Mouse (Mus musculus) left cerebral cortex, postnatal 4 days (tissue): Measurements from ENCODE around the gene Nacc2. TPM values are rescaled to one million over a fixed set of nuclear protein-coding genes. Genes with fewer than 3 reads are reported as not detected.

Source experiments
- DNase-seq: peaks from one replicate; pipeline ENCODE4 v3.0.0-alpha.2; 2022
- intact Hi-C: fragments of 180-260 bp; cut with DNase I; formaldehyde crosslinking; loops from one replicate; pipeline ENCODE4 v1.15.1; 2025
- total RNA-seq, 2 experiments: library from RNA; stranded (reverse); gene quantifications; 2 replicates each; pipeline ENCODE4 v1.2.3; 2021

The Nacc2 gene
- total RNA-seq, 2 experiments from 2014 or later = 24.6 to 26.5 TPM

DNA sequence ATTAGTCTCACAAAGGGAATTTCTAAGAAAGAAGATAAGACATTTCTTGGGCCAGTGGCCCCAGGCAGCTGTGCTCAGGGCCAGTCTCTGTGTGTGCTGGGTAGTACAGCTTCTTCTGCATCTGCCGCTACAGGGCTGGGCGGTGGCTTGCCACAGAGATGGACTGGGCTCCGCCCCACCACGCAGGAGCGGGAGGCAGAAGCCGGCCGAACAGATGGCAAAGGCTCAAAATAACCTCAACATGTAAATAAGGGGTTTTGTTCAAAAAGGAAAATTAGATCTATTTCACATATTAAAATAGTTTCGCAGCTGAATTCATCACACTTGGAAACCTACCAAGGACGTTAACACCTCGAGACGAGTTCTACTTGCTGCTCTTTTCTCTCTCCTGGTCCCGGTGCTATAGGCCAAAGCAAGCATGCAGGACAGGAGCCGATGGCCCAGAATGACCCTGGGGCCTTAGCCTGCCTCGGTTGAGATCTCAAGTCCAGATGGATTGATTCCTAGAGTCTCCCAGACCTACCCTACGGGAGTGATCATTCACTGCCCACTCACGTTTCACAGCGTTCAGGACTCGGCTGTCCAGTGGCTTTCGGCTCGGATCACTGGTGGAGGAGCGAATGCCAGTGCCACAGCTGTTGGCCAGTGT lies 61.9 kb downstream of the Nacc2 start:
- no peak for DNase-seq

DNA sequence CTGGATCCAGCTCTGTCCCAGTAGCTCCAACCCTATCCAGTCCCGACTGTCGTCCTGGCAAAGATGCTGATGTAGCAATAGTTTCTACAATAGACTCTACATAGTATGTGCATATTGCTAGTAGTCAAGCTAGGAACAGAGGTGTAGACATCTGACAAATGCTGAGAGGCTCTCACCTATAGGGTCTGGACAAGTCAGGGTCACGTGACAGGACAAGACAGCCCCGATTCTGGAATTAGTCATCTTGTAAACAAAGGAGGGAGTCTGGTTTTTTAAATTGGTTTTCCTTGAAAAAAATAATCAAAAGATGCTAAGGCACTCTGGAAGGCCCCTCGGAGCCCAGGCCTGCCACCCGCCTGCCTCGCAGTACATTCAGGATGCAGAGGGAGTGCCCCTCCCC lies 66.0 kb downstream of the Nacc2 start:
- no peak for DNase-seq
- intact Hi-C loops = no loop called here

More for the DNA sequence above, 61.9 kb downstream of the Nacc2 start:
- intact Hi-C loops = no loop called here

DNA sequence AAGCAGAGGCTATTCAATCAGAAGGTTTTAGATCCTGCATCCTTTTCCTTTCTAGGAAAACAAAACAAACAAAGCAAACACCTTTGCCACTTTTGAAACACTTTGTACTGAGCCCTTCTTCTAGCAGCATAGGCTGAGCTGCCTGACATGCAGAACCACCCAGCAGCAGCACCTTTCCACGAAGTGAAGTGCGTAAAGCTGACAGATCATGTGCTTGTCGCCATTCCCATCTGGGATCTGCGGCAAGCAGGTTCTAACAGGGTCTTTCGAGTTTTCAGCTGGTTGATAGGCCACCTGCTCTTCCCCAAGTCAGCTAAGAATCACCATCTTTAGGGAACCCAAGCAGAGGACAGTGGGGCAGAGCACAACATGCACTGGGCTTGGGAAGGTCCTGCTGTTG lies 66.8 kb downstream of the Nacc2 start:
- intact Hi-C loops = no loop called here
- no peak for DNase-seq

DNA sequence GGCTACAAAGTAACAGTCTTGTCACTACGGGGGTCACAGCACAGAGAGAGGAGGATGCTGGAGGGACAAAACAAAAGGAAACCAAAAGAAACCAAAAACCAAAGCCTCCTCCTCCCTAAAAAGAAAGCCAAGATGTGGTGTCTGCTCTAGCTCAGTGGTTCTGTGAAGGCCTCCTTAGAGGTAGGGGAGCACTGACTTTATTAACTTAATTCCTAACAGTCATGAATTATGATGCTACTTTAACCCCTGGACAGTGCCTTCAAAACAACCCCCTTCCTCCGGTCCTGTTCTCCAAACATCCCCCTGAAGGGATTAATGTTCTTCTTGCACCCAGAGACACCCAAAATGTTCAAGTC lies 67.3 kb downstream of the Nacc2 start:
- no peak for DNase-seq
- intact Hi-C loops = no loop called here

DNA sequence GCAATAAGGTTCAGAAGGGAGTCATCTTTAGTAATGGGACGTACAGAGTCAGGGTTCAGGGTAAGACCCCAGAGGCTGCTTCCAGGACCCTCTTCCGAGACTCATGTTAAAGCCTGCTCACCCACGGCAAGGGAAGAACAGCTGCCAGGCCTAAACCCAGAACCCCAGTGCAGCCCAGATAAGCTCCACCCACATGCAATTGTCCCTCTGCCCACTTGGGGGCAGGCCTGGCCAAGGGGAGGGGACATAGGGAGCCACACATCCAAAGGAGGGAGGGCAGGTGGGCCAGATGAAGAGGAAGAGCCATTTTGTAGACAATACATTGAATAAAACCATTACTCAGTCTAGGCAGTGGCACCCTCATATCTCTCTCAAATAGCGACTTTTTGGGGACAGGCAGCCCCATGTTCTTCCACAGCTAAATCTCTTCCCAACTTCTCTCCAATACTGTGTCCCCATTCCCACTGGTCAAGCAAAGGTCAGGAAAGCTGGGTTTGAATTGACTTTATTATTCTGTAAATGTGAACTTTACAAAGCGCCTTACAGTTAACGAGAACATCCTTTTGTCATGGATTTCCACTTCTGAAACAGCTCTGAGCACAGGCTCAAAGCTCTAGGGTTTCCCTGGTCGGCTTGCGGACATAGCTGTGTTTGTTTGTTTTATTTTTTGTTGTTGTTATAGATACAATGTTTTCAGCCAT lies 67.8 kb downstream of the Nacc2 start:
- intact Hi-C loops = no loop called here
- DNase-seq = peak; percentile 79

DNA sequence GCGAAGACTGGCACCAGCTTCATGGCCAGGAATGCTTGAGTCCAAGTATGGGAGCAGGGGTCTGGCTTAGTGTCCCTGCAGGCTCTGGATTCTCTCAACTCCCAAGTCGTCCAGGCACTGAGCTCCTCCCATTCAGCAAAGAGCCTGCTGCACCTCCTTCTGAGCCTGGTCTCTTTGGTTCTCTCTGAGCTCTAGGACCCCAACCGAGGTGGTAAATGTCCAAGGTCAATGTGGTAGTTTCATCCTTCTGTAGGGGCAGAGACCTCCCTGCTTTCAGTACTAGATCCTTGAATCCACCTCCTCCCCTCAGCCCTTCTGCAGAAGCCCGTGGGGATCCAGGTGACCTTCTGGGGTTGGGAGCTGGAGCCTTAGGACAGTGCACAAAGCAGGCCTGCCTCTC lies 70.2 kb downstream of the Nacc2 start:
- intact Hi-C loops = no loop called here
- DNase-seq = no peak

DNA sequence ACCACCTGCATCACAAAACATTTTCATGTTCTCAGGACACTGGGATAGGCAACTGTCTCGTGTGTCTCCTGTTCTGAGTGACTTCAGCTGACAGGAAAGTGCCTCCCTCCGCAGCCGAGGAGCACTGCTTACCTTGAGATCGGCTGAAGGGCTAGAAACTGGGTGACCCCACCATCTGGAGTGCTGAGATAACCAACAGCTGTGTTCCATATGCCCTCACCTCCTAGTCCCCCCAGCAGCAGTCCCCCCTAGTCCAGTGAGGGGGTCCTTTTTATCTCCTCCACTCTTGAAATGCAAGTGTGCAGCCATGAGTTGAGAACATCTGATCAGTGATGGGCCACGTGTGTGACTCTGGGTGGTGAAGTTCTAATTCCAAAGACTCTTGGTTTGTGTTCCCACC lies 74.2 kb downstream of the Nacc2 start:
- intact Hi-C loops = no loop called here
- DNase-seq = no peak

DNA sequence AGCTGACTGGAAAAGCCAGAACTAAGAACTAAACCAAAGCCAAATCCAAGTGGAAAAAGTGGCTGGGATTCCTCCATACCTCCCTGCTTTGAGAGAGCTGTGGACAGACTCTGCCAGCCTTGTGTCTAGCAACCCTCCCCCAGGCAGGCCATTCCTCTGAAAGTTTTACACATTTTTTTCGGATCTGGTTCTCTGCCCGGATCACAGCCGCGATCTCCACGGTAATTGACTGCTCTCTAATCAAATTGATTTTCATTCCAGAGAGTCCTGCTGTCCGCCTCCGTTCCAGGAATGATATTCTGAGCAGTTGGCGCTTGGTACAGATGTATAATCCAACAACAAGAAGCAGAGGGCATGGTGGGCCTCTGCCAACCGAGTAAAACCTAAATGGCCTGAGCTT lies 78.8 kb downstream of the Nacc2 start:
- DNase-seq = peak; percentile 67

DNA sequence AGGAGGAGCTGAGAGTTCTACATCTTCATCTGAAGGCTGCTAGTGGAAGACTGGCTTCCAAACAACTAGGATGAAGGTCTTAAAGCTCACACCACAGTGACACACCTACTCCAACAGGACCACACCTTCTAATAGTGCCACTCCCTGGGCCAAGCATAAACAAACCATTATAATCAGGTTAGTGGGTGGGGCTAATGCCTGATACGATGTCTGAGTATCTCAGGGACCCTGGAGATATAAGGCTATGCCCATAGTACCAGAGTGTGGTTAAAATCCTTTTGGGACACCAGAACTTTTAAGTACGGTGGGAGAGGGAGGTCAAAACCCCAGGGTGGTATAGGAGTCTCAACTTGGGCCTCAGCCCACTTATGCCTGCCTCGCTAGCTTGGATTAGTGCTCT lies 80.4 kb downstream of the Nacc2 start:
- intact Hi-C loops = no loop called here
- DNase-seq = no peak

More for the DNA sequence above, 78.8 kb downstream of the Nacc2 start:
- intact Hi-C loops = no loop called here

DNA sequence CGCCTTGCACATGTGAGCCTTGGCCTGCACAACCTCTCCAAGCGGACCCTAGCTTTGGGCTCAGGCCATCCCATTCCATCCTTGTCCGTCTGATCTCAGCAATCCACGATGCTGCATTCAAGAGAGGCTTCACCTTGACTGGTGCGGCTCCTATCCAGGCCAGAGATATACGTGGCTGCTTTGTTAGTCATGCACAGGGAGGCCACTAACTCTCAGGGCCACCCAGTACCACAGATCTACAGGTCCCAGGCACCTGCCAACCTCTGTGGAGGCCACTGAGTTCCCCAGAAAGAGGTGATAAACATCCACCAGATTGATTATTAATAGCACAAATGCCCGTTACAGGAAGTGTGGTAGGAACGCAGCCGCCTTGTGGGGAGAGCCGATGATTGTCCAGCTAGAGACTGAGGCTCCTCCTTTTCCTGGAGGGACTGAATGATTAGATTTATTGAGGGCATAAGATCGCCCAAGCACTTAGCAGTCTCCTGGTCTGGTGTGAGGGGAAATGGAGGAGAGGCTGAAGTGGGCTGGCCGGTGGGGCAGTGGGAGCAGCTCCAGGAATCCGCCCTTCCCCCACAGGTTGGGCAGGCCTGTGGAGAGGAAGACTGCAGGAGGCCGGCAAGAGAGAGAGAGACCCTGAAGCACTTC lies 81.7 kb downstream of the Nacc2 start:
- intact Hi-C loops = no loop called here
- no peak for DNase-seq

DNA sequence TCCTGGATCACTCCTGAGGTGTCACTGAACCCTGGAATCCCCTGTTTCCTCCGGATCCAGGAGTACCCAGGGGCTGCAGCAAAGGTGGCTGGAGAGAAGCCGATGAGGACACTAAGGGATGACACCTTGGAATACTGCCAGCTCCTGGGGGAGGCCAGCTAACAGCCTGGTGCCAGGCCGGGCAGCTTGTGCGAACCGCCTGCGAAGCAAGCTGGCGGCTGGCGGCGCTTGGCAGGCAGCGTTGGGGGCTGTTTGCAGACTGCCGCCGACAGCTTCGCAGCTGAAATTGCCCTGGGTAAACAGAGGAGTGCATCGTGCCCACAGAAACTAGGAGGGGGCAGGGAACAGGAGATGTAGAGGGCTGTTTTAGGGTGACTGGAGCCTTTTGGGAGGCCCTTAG lies 83.1 kb downstream of the Nacc2 start:
- intact Hi-C loops = no loop called here
- peak; percentile 94 for DNase-seq

DNA sequence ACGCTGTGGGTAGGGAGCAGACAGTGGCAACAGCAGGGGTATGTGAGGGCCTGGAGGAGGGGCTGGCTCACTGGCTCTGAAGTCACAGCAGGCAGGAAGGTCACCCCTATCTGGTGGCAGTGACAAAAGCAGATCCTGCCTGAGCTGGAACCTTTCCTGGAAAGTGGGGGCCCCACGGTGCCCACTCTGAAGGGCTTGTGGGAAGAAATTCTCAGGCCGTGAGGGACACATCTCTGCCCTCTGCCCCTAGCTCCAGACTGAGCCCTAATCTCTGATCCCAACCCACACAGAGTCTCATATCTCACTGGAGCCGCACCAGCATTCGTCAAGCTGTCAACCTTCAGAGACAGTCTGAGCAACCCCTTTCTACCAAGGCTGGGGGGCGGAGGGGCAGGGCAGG lies 85.6 kb downstream of the Nacc2 start:
- intact Hi-C loops = no loop called here
- no peak for DNase-seq

DNA sequence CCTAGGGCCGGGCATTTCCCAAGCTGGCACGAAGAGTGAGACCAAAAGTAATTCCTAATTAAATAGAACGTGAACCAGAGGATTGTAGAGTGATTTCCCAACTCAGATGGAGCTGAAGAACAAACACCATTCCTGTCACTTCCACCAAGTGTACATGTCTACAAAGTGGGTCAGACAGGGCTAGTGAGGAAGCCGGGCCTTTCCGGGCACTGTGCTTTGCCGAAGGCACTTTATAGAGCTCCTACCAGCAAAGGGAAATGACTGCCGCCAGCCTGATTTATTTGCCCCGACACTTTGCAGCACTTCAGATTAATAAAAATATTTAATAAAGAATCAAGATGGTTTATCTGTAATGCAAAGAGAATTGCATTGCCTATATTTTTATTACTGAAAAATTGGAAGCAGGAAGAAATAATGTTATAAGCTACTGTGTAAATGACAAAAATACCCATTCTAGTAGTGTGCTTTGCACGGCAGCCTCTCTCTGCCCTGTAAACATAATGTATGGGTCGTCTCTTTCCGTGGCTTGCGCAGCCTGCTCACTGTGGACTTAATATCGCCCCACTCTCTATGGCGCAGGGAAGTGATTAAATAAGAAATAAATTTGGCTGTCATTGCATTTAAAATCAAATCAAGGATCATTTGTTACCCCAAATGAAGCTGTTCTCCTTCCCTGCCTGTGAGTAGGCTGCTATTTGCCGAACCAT lies 88.5 kb downstream of the Nacc2 start:
- intact Hi-C loops = no loop called here
- no peak for DNase-seq

DNA sequence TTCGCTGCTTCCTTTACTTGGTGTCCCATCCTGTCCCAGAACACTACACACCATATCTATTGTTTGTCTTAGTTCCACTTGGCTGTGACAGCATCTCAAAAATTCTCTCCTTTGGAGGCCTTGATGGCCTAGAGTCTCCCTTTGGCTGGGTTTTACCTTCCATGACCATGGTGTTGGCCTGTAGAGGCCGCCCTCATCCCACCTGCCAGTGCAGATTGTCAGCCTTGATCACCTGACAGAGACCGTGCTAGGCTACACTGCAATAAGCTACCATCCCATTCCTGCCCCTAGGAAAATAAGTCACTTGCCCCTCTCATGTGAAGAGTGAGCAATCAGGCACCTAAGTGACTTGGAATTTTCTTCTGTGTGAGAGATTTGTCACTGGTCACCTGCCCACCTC lies 92.7 kb downstream of the Nacc2 start:
- intact Hi-C loops = no loop called here
- no peak for DNase-seq

DNA sequence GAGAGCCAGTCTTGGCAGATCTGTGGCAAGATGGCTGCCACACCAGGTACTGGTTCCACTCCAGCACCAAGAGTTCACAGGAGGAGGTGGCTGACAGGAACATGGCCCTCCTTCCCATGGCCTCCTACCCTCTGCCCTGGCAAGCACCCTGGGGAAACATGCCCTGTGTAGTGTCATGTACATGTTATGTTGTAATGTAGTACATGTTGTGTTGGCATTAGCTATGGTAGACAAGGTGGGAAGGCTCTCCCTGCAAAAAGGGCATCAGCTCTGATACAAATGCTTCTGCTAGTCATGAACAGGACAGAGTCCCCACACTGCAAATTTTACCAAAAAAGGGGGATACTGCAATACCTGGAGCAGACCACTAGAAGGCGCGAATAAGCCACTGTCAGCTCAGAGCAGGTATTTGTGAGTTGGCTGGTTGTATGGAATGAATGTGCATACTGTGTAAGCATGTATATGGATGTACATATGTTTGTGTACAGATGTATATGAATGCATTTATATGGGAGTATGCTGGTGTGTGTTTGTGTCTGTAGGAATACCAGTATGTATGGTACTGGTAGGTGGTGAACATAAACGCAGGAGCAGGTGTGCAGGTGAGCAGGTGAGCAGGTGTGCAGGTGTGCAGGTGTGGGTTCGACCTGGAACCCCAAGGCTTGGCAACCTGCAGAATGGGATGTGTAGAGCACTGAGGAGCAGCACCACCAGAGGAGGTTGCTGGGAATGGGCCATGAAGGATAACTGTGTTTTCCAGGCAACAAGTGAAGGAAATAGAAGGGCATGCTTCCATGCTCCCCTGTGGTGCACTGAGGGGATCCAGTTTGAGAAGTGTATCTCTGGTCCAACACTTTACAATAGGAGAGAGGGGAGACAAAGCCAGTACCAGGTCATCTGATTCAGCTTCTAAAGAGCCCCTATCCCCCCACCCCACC lies 98.6 kb downstream of the Nacc2 start:
- DNase-seq = peak; percentile 38
- intact Hi-C loops = loop anchor here (5.0 to 10.0 kb wide), 2 partner anchors 118 to 250 kb away; no protein-coding TSS in a partner anchor

DNA sequence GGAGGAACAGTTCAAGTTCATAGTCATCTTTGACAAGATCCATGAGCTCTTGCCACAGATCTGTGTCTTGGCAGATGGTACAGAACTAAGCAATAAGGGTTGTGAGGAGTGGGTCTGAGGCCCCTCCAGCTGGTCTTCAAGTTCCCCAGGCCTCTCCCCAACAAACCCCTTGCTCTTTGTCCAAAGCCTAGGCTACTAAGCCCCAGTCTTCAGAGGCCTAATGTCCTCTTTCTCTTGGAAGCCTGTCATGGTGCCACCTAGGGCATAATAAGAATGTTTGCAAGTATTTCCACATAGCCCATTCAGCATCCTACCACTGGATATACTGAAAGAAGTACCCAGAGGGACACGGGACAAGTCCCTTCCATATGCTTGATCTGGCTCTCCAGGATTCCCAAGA lies 100.4 kb downstream of the Nacc2 start:
- intact Hi-C loops = loop anchor here (5.0 to 10.0 kb wide), 2 partner anchors 120 to 252 kb away; no protein-coding TSS in a partner anchor
- DNase-seq = no peak

DNA sequence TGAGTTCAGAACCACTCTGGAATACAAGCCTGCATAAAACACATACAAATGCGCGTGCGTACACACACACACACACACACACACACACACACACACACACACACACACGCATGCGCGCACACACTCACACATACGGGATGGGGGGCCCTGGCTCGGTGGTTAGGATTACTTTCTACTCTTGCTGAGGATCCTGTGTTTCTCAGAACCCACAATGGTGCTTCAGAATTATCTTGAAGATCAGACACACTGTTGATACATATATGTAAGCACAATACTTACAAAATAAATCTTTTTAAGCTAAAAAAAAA lies 100.8 kb downstream of the Nacc2 start:
- DNase-seq = no peak
- intact Hi-C loops = loop anchor here (5.0 to 10.0 kb wide), 2 partner anchors 120 to 253 kb away; no protein-coding TSS in a partner anchor

DNA sequence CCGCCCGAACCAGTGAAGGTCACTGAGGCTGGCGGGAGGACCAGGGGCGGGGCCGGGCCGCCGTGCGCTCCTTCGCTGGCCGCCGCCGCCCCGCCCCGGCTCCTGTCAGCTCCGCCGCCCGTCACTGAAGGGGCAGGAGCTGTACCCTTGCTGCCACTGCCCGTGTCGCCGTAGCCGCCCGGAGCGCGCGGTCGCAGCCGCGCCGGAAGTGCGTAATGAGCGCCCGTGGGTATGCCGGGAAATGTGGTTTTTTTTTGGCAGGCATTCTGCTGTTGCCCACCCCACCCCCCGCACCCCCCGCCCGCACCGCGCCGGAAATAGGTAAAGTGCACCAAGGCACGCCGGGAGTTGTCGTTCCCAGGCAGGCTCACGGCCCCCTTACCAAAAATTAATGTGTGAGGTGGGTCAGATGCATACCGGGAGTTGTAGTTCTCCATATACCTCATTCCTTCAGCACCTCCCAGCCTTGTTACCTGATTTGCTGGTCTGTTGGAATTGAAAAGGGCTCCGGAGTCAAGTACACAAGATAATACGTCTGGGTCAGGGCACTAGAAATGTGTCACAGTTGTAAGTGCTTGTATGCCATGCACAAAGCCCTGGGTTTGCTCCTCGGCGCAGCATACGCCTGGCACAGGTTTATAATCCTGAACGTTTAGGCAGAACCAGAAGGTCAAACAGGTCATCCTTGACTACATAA lies 101.3 kb downstream of the Nacc2 start, which contains the start of gene Ubac1:
TSS of gene Ubac1 (minus strand) at position 187 of the 697 bp plus-strand sequence.
- intact Hi-C loops = loop anchor here (5.0 to 10.0 kb wide), 2 partner anchors 121 to 253 kb away; no protein-coding TSS in a partner anchor
- DNase-seq = peak; percentile 92

DNA sequence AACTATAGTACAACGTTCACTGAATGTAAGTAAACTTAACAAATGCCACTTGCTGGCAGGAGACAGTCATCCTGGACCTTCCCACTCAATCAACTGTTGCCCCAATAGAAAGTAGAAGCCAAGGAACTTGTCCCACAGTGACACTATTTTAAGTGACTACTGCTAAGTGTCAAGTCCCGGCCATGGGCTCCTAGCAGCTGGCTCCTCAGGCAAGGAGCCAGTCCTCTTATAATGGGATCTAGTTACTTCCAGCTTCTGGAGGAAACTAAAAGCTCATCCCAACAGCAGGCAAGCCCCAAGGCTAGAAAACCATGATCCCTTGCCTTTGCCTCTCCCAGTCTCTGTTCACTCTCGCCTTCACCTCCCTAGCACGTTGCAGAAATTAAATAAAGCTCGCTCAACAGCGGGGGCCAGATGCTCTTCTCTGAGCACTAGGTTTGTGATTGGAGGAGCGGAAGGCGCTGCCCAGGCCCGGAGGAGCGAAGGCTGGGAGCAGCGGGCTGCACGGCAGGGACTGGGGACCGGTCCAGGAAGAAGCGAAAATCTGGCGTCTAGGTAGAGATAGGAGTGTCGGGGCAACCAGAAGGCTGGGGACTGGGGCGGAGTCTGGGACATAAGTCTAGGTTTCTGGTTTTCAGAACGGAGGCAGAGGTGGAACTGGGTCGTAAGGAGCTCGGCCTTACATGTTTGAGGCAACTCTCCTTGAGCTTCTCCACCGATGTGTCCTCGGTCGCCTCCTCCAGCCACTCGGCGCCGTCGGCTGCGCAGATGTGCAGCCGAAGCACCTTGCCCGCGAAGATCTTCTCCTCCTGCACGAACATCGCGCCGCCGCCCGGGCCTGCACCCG lies 102.1 kb downstream of the Nacc2 start:
- DNase-seq = peak; percentile 76
- intact Hi-C loops = loop anchor here (5.0 to 10.0 kb wide), 2 partner anchors 121 to 254 kb away; no protein-coding TSS in a partner anchor
